Mouse (Mus musculus): ENCODE results near the gene Syce1.
"Not testable (repeated sequence)": the region's sequence is repeated elsewhere in the genome, so short reads cannot be mapped to it uniquely, and the experiment has no call there.

The Syce1 gene

GRCm38 (mm10) chr7:140765888-140766739 is 21.5 kb downstream of the Syce1 start:
- peak; percentile 22 for DNase-seq (ENCODE audit: low read depth, low spot score)

- not testable (repeated sequence) for DNase-seq (ENCODE audit: low read depth, low spot score)
These were observed 22.3 kb downstream of the Syce1 start for GRCm38 (mm10) chr7:140765391-140765790.

GRCm38 (mm10) chr7:140763447-140764020 is 24.1 kb downstream of the Syce1 start, which contains the start of gene Cyp2e1:
Gene Cyp2e1 (plus strand): TSS chr7:140763739.
- no peak for DNase-seq (ENCODE audit: low read depth, low spot score)

DNA sequence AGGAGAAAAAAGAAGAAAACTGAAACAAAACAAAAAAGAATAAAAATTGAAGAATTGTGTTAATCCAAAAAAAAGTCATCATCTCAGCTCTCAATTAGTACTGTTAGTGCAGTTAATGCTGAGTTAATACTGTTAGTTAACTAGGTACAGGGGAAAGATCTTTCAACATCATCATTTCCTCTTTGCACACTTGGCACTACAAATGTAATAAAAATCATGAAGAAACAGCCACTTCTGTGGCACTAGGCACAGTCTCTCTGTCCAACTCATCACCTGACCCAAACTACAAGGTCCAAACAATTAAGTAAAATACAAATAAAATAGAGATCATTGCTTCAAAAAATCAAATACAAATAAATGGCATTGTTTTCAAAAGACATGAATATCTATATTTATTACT is 27.0 kb downstream of the Syce1 start:
- DNase-seq (ENCODE audit: low read depth, low spot score) = no peak

GRCm38 (mm10) chr7:140756151-140756854 is 31.3 kb downstream of the Syce1 start:
- DNase-seq (ENCODE audit: low read depth, low spot score) = no peak

DNA sequence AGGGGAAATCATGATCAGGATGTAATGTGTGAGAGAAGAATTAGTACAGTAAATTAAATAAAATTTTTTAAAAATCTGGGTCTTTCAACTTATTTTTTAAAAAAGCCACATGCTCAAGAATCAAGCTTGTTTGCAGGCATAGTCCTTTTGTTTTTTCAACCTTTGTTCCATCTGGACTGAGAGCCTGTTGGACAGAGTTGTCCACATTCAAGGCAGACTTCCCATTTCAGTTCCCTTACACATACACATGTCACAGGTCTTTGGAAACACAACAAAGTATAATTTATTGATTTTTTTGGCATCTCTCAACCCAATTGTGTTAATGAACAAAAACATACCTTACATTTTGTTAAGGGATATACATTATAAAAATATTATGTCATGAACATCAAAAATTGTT is 33.1 kb downstream of the Syce1 start:
- no peak for DNase-seq (ENCODE audit: low read depth, low spot score)

GRCm38 (mm10) chr7:140748827-140749160 is 38.9 kb downstream of the Syce1 start:
- no peak for DNase-seq (ENCODE audit: low read depth, low spot score)

DNA sequence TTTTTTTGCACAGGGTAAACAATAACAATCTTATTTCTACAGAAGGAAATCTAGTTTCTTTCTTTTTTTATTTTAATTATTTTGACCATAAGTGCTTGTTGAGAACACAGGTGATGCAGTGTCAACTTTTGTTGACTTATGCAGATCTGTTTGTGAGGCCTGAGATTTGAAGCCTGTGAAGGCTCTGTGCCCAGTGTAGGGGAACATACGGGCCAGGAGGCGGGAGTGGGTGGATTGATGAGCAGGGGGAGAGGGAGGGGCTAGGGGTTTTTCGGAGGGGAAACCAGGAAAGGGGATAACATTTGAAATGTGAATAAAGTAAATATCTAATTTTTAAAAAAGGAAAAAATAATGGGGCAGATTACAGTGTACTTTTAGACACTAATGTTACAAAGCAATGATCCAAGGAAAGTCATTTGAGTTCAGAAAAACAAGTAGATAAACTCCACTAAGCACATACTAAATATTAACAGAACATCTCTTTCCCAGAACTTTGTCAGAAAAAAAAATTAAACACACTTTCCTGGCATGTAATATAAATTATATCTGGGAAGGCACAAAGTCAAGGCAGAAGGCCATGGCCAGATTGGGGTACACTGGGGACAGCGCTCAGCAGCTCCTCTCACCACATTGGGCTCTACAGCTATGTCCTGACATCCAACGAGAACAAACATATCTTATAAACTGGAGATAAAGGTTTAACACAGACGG is 39.4 kb downstream of the Syce1 start:
- DNase-seq (ENCODE audit: low read depth, low spot score) = no peak

GRCm38 (mm10) chr7:140747402-140747801 is 40.2 kb downstream of the Syce1 start:
- DNase-seq (ENCODE audit: low read depth, low spot score) = no peak

DNA sequence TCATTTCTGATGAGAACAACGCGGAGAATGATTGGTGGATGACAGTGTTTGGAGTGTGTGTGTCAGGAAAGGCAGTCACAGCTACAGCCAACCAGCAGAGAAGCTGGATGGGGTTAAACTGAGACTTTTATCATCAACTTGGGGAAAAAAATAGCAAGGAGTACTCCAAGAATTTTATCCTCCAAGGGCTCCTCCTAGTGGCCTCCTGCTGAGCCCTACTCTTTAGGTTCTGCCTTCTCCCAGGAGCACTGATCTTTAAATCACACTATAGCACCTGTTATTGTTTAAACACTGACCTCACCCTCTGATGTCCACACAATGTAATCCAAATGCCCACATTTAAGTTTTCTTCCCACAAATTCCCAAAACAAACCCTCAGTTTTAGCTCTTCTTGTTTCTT is 54.5 kb downstream of the Syce1 start:
- no peak for DNase-seq (ENCODE audit: low read depth, low spot score)
